Comparison of ENCODE assay signal across 7 mouse cellular contexts in the genomic region with DNA sequence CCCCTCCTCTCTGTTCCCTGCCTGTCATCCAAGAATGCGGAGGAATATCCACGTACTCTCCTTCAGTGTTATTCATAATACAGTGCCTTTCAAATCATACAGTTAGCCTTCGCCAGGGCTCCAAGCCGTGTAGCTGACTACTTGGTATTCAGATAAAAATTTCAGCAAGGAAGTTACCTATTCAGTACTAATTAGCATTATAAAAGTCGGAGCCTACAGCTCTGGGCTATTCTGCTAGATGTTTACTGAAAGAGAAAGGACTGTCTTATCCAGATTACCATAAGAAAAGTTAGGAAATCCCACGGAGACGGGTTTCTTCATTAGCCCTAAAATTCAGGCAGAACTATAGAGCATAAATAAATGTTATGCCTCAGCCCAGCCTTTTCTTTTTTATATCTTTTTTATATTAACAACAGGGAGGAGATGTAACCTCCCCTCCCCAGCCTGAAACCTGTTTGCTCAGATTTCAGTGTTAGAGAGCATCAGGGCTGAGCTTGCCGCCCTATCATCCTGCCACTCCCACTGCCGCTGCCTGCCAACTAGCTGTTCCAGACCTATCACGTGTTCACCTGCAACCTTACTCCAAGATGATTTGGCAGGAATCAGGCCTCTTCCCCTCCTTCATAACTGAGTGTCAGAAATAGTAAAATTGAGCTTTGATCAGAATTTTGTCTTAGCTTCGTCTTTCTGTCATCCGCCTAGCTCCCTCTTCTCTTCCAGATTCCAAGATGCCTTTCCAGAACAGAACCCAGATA.
DNase-seq lines count a peak whose midpoint lies in the region; ATAC-seq and TF ChIP-seq lines count a peak whose summit lies in the region.
"Not testable (repeated sequence)": the region's sequence is repeated elsewhere in the genome, so short reads cannot be mapped to it uniquely, and the experiment has no call there.

No protein-coding gene starts in this region.

- H3K4me2 ChIP-seq in forebrain, embryonic 14.5 days (ENCODE audit: low read length); midbrain, embryonic 14.5 days (ENCODE audit: low read length): not testable (repeated sequence)

- not testable (repeated sequence) for H3K4me3 ChIP-seq in forebrain, embryonic 14.5 days (ENCODE audit: low read depth, low read length); midbrain, embryonic 14.5 days (replicated peaks; ENCODE audit: low read depth, low read length)

- H3K27me3 ChIP-seq in forebrain, embryonic 14.5 days (replicated peaks; ENCODE audit: control insufficient read depth, insufficient read depth, low read length); midbrain, embryonic 14.5 days (ENCODE audit: control insufficient read depth, insufficient read depth, low read length): not testable (repeated sequence)

- 38% methylated on average over 12 of the region's 12 CpGs for WGBS in forebrain, embryonic 14.5 days
- WGBS in midbrain, embryonic 14.5 days, result 53% methylated on average over 12 of the region's 12 CpGs

- not testable (repeated sequence) for H3K27ac ChIP-seq in forebrain, embryonic 14.5 days (ENCODE audit: low read depth, low read length); midbrain, embryonic 14.5 days (replicated peaks; ENCODE audit: low read depth, low read length)

- DNase-seq in ES-CJ7 (ENCODE audit: low read depth, low spot score) (peak; percentile 60), R1 (ENCODE audit: low read depth, low spot score) (peak; percentile 91)
- DNase-seq in adrenal gland, adult 2 months, result peak; percentile 14
- DNase-seq in brain, embryonic 14.5 days (ENCODE audit: low read depth), result peak; percentile 14
- peak; percentile 4 for DNase-seq in forebrain, embryonic 14.5 days (ENCODE audit: low spot score)
- DNase-seq in lung, adult 18-20 months, result peak; percentile 4 to 8
- DNase-seq in midbrain, embryonic 14.5 days, result peak; percentile 1

- not testable (repeated sequence) for H3K9me3 ChIP-seq in forebrain, embryonic 14.5 days (replicated peaks; ENCODE audit: control insufficient read depth, low read length); midbrain, embryonic 14.5 days (ENCODE audit: control insufficient read depth, low read length)

- not testable (repeated sequence) for TF ChIP-seq CTCF in brain, embryonic 14.5 days (IDR thresholded peaks at IDR 0.05; ENCODE audit: borderline replicate concordance, extremely low read depth, insufficient read depth, insufficient read length)

- not testable (repeated sequence) for TF ChIP-seq POLR2A in brain, embryonic 14.5 days (IDR thresholded peaks at IDR 0.05; ENCODE audit: borderline replicate concordance, extremely low read depth, insufficient read depth, insufficient read length, poor library complexity, severe bottlenecking)

- not testable (repeated sequence) for H3K9ac ChIP-seq in forebrain, embryonic 14.5 days (ENCODE audit: low read length); midbrain, embryonic 14.5 days (replicated peaks; ENCODE audit: low read length)

- H3K36me3 ChIP-seq in forebrain, embryonic 14.5 days (ENCODE audit: control insufficient read depth, insufficient read depth, low read length); midbrain, embryonic 14.5 days (ENCODE audit: control insufficient read depth, insufficient read depth, low read length): not testable (repeated sequence)

- not testable (repeated sequence) for ATAC-seq in forebrain, embryonic 14.5 days; midbrain, embryonic 14.5 days (ENCODE audit: low FRiP score, low TSS enrichment)

- H3K4me1 ChIP-seq in forebrain, embryonic 14.5 days (ENCODE audit: control insufficient read depth, insufficient read depth, low read length); midbrain, embryonic 14.5 days (ENCODE audit: control insufficient read depth, insufficient read depth, low read length): not testable (repeated sequence)

Comparison
In these comparisons a context has a peak if more than half of its experiments do, and no peak if none do; other contexts are left out.
1. DNase-seq: peak in every context shown above with its lines; median percentile 91 in R1; 60 in ES-CJ7; 14 in adrenal gland, adult 2 months; 14 in brain, embryonic 14.5 days; 6 in lung, adult 18-20 months; 4 in forebrain, embryonic 14.5 days; 1 in midbrain, embryonic 14.5 days.